Mouse (Mus musculus) embryonic fibroblast, embryonic 13.5 days (primary cell): ENCODE measurements around the gene Tuba1b.

Experiments
- CTCF ChIP-seq: IDR thresholded peaks from 2 replicates; pipeline ENCODE4 v1.5.1; 2011; ENCODE audit warnings: mild to moderate bottlenecking, control low read depth, low read length, moderate library complexity, borderline replicate concordance; ENCODE audit not compliant: insufficient read depth
- POLR2A ChIP-seq: IDR thresholded peaks from 2 replicates; pipeline ENCODE4 v1.6.1; 2011; ENCODE audit warnings: low read depth, mild to moderate bottlenecking, control low read depth, low read length, moderate library complexity

- TF ChIP-seq CTCF = peak; percentile 52; the same call in 1 of the 2 replicates
- no peak for TF ChIP-seq POLR2A
Observed at GRCm38 (mm10) chr15:98928598-98929240, 5.6 kb downstream of the Tuba1b start.
